Mouse (Mus musculus) G1E (cell line): ENCODE measurements around the gene Clec16a. TPM values are rescaled to one million over a fixed set of nuclear protein-coding genes. Genes with fewer than 3 reads are reported as not detected.
A peak's percentile ranks its signal among the peaks of the same experiment; 100 is the strongest.

Experiments used
- ATAC-seq: 2 replicates; pipeline ENCODE4 v1.8.0; 2016; ENCODE audit warnings: mild to moderate bottlenecking; ENCODE audit not compliant: insufficient number of reproducible peaks, poor library complexity, low FRiP score, severe bottlenecking; ENCODE audit errors: extremely low read depth
- DNase-seq: peaks from one replicate; pipeline ENCODE4 v3.0.0; 2012; ENCODE audit warnings: low spot score
- H3K27me3 ChIP-seq: 2 replicates; pipeline ENCODE4 v1.6.1; 2012; ENCODE audit warnings: mild to moderate bottlenecking, low read length, inconsistent platforms; ENCODE audit not compliant: insufficient read depth
- H3K36me3 ChIP-seq: replicated peaks from 2 replicates; pipeline ENCODE3; 2012; ENCODE audit warnings: mild to moderate bottlenecking, inconsistent platforms
- H3K4me1 ChIP-seq: 2 replicates; pipeline ENCODE4 v1.6.1; 2012; ENCODE audit warnings: low read depth, low read length, inconsistent platforms, mixed read lengths; ENCODE audit not compliant: insufficient read depth
- H3K4me3 ChIP-seq: 2 replicates; pipeline ENCODE4 v1.5.1; 2012; ENCODE audit warnings: low read depth, mild to moderate bottlenecking, inconsistent platforms, low read length, moderate library complexity, mixed read lengths
- H3K9me3 ChIP-seq: replicated peaks from 2 replicates; pipeline ENCODE4 v1.6.1; 2012; ENCODE audit warnings: inconsistent platforms
- CTCF ChIP-seq: IDR thresholded peaks from 2 replicates; pipeline ENCODE4 v1.5.1; 2012; ENCODE audit warnings: low read depth, low read length, inconsistent platforms, mixed read lengths
- GATA1 ChIP-seq: IDR thresholded peaks from 2 replicates; pipeline ENCODE4 v1.6.1; 2012; ENCODE audit warnings: borderline replicate concordance, low read length, inconsistent platforms, mixed read lengths
- GATA2 ChIP-seq: IDR thresholded peaks from 2 replicates; pipeline ENCODE4 v1.6.1; 2012; ENCODE audit warnings: low read depth, low read length, inconsistent platforms, borderline replicate concordance
- POLR2AphosphoS5 ChIP-seq: IDR thresholded peaks from 2 replicates; pipeline ENCODE4 v1.6.1; 2012; ENCODE audit warnings: low read depth, low read length, inconsistent platforms; ENCODE audit not compliant: insufficient replicate concordance
- TAL1 ChIP-seq: conservative IDR thresholded peaks from 2 replicates; pipeline ENCODE4 v1.6.1; 2012; ENCODE audit warnings: low read depth, low read length, inconsistent platforms, mixed read lengths
- polyA plus RNA-seq: library from polyadenylated mRNA; stranded (reverse); fragments of >175 nt; gene quantifications from 2 replicates; pipeline ENCODE4 v1.2.3, GENCODE M21; 2012
- total RNA-seq, 2 experiments: library from RNA; stranded (forward) in 1 of 2; stranded (reverse) in 1 of 2; fragments of 200-1000 nt in 1 of 2; fragments of >200 nt in 1 of 2; fragmentation: Nextera tagmentation in 1 of 2; gene quantifications; 2 replicates each; pipeline ENCODE4 v1.2.3; 2014 to 2017

The Clec16a gene
- total and polyA plus RNA-seq, 3 experiments = 12.6 to 47.9 (median 18.1) TPM

DNA sequence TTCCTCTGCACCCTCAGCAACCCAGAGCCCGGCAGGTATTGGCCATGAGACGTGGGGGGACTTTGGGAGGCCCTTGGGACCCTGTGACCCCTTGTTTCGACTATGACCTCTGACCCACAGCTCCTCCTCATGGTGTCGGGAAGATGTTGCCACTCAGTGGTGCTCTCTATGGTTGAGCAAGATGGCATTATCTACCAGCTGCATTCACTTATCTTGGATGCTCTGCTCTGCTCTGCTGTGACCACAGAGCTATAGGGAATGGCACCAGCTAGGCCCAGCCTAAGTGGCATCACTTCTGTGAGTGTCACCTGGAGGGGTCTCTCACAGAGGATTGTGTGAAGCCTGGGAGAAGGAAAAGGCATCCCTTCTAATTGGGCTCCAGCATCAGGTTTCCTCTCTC is 186.6 kb downstream of the Clec16a start:
- H3K27me3 ChIP-seq = no peaks in the 10 kb centered on the region
- peaks cover 28% of the 10 kb centered on the region for H3K4me1 ChIP-seq
- H3K9me3 ChIP-seq = no peaks in the 10 kb centered on the region
- no peak for TF ChIP-seq CTCF
- 0 out of 2 replicates have a peak, but pooled peaks have one; percentile 12 for TF ChIP-seq TAL1
- ATAC-seq (no peak), DNase-seq (no peak)
- no peak overlapping the region for H3K4me3 ChIP-seq
- H3K36me3 ChIP-seq = peaks cover 60% of the 10 kb centered on the region

- ATAC-seq (peak; percentile 73), DNase-seq (peak; percentile 54)
- peaks cover 65% of the 10 kb centered on the region for H3K36me3 ChIP-seq
- no peaks in the 10 kb centered on the region for H3K9me3 ChIP-seq
- TF ChIP-seq TAL1 (no peak), POLR2AphosphoS5 (no peak), CTCF (no peak), GATA1 (no peak), GATA2 (no peak)
- H3K27me3 ChIP-seq = no peaks in the 10 kb centered on the region
- peaks cover 31% of the 10 kb centered on the region for H3K4me1 ChIP-seq
- H3K4me3 ChIP-seq = peak overlapping the region; percentile 64
Observed at GRCm38 (mm10) chr16:10732421-10732820, 187.3 kb downstream of the Clec16a start.

GRCm38 (mm10) chr16:10735781-10736180 is 190.6 kb downstream of the Clec16a start:
- ATAC-seq (no peak), DNase-seq (no peak)
- no peak overlapping the region for H3K4me3 ChIP-seq
- no peaks in the 10 kb centered on the region for H3K27me3 ChIP-seq
- H3K9me3 ChIP-seq = no peaks in the 10 kb centered on the region
- H3K4me1 ChIP-seq = peaks cover 33% of the 10 kb centered on the region
- peaks cover 85% of the 10 kb centered on the region for H3K36me3 ChIP-seq
- TF ChIP-seq GATA2 = no peak
- no peak for TF ChIP-seq POLR2AphosphoS5
- TF ChIP-seq GATA1 = no peak
- no peak for TF ChIP-seq CTCF
- no peak for TF ChIP-seq TAL1

DNA sequence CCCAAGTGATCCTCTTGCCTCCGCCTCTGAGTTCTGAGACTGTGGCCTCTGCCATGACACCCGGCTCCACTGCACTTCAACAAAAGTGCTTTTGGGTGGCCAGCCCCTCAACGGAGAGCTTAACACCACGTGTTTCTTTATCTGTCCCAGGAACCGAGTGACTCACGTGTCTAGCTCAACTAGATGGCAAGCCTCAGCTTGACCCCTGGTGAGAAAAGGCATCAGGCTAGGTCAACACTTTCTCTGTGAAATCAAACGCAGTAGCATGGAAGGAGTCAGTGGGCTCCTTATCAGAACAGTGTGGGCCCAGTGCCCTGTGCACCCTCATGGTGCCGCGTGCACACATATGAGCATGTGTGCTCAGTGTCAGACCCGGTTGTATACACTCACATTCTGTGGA is 191.2 kb downstream of the Clec16a start:
- DNase-seq = no peak
- no peaks in the 10 kb centered on the region for H3K9me3 ChIP-seq
- H3K4me1 ChIP-seq = peaks cover 30% of the 10 kb centered on the region
- H3K4me3 ChIP-seq = no peak overlapping the region
- H3K27me3 ChIP-seq = no peaks in the 10 kb centered on the region
- peaks cover 81% of the 10 kb centered on the region for H3K36me3 ChIP-seq
- TF ChIP-seq GATA2 = no peak
- ATAC-seq = no peak

DNA sequence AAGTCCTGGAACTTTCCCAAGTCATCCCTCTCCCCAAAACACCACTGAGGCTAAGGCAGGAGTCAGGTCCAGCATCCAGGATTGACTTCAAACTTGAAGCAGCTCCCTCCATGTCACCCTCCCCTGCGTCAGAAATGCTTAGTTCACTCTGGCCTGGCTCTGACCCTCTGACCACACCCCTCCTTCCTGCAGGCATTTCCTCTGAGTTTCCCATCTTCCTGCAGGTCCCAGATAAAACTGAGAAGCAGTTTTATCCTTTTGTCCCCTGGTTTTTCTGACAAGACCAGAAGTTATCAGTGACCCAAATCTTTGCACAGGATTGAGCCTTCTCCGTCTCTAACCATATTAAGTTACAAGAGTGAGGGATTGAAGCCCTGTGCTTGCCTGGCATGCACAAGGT is 192.4 kb downstream of the Clec16a start:
- Histone ChIP-seq H3K27me3 (no peaks in the 10 kb centered on the region), H3K4me3 (no peak overlapping the region), H3K4me1 (peaks cover 21% of the 10 kb centered on the region), H3K36me3 (peaks cover 79% of the 10 kb centered on the region), H3K9me3 (no peaks in the 10 kb centered on the region)
- ATAC-seq (no peak), DNase-seq (no peak)
- TF ChIP-seq CTCF = no peak
- no peak for TF ChIP-seq GATA2
- no peak for TF ChIP-seq TAL1

DNA sequence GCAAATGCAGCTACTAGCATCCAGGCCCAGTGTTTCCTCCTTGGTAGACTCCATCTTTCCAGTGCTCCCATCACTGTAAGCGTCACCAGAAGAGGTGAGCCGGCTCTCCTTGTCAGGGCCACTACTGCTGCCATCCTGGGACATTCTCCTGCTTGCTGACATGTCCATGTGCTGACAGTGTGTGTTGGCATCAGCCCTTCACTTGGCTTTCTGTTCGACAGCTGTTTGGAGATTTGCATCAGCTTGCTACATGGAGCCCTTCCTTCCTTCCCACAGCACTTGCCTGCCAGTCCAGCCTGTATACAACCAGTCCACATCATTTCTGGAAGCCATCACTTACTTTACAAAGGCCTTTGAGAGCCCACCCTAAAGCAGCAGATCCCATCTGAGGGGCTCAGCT is 193.7 kb downstream of the Clec16a start:
- Histone ChIP-seq H3K9me3 (no peaks in the 10 kb centered on the region), H3K4me1 (peaks cover 17% of the 10 kb centered on the region), H3K4me3 (no peak overlapping the region), H3K27me3 (no peaks in the 10 kb centered on the region), H3K36me3 (peaks cover 73% of the 10 kb centered on the region)
- DNase-seq (no peak), ATAC-seq (no peak)
- TF ChIP-seq GATA1 (no peak), TAL1 (no peak), POLR2AphosphoS5 (no peak), CTCF (no peak), GATA2 (no peak)

DNA sequence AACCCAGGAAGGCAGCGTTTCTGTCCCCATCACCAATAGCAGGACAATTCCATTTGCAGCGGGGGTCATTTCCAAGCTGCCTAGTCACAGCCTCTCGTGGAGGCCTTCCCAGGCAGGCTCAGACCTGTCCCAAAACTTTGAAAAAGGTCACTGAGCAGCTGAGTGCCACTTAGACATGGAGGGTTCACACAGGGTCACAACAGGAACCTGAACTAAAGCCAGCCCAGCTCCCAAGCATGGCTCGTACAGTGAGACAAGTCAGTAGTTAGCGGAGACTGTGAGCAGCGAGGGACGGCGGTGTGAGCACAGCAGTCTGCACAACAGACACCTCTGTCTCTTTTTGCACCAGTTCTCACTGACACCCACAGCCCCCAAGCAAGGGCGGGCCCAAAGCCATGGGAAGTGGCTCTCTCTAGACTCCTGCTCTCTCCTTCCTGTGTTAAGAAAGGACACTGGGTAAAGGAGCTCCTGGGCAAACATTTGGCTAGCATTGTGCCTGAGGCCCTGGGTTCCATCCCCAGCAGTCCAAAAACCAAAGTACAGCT is 194.8 kb downstream of the Clec16a start:
- H3K27me3 ChIP-seq = no peaks in the 10 kb centered on the region
- H3K9me3 ChIP-seq = no peaks in the 10 kb centered on the region
- ATAC-seq (no peak), DNase-seq (no peak)
- H3K4me1 ChIP-seq = peaks cover 24% of the 10 kb centered on the region
- H3K36me3 ChIP-seq = peaks cover 68% of the 10 kb centered on the region
- no peak overlapping the region for H3K4me3 ChIP-seq
- TF ChIP-seq GATA1 = no peak
- no peak for TF ChIP-seq POLR2AphosphoS5
- TF ChIP-seq GATA2 = no peak
- no peak for TF ChIP-seq TAL1
